Mouse (Mus musculus): ENCODE data around the gene Gm9944. TPM values are rescaled to one million over a fixed set of nuclear protein-coding genes. Genes with fewer than 3 reads are reported as not detected.

The Gm9944 gene
- not detected in 2 replicates for polyA plus RNA-seq (2015; fragmentation: Nextera tagmentation; extraction: Ambion mirVana)

DNA sequence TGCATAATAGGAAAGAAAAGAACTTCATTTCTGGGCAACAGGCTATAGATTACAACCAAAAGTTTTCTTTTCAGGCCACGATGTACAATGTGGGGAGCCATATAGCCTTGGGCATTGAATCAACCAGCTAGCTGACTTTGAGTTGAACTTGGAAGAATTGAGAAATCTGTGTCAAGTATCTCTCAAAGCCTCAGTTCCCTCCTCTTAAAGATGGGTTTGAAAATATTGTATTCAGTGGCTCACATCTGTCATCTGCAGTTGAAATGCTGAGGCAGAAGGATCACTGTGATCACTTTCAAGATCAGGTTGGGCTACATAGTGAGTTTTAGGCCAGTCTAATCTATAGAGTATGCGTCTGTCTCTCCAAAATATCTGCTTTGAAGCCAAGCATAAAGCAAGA lies at the start of gene Gm9944:
Gm9944 (minus strand) TSS at position 101 of the 400 bp plus-strand sequence.
- Histone ChIP-seq H3K4me1 (no peaks in the 10 kb centered on the region), H3K27me3 (no peaks in the 10 kb centered on the region), H3K27ac (no peak within 1 kb of the TSS), H3K4me3 (no peak within 1 kb of the TSS), H3K4me2 (no peak within 1 kb of the TSS), H3K9me3 (replicated peaks) (peaks cover 68% of the 10 kb centered on the region), H3K9ac (no peak within 1 kb of the TSS), H3K36me3 (ENCODE audit: poor library complexity, severe bottlenecking) (no peaks in the 10 kb centered on the region)
- 74% methylated on average over 2 of the region's 2 CpGs for WGBS
- ATAC-seq = no peak

DNA sequence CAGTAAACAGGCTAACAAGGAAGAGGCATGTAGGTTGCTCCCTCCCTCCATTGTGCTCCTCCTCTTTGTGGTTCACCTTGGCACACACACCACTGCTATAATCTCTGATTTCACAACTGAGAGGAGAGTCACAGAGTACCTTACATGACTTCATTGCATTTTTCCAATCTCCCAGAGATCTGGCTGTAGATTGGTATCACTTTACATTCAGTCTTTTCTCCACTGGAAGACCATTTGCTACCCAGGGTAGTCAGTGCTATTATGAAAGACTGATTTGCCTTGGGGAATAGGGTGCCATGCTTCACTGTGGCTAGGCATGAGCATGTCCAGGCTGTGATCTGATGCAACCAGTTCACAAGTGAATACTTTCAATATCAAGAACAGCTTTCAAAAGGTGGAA lies 40.2 kb upstream of the Gm9944 start:
- Histone ChIP-seq H3K9ac (no peak overlapping the region), H3K4me1 (no peaks in the 10 kb centered on the region), H3K4me2 (no peak overlapping the region), H3K27me3 (no peaks in the 10 kb centered on the region), H3K27ac (no peak overlapping the region), H3K9me3 (replicated peaks) (peaks cover 55% of the 10 kb centered on the region), H3K36me3 (ENCODE audit: poor library complexity, severe bottlenecking) (no peaks in the 10 kb centered on the region), H3K4me3 (no peak overlapping the region)
- ATAC-seq = no peak

DNA sequence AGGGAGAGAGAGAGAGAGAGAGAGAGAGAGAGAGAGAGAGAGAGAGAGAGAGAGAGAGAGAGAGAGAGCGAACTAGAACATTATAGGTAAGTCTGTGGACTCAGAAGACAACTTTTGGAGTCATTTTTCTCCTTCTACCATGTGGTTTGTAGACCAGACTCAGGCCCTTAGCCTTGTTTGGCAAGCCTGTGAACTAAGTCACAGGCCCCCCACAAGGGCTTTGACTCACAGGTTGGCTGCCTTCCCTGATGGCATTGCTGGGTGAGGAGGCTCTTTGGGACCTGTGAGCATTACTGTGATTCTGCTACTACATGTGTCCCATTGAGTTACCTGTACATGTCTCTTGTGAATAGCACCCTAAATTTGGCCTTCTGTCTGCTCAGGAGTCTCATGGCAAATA lies 15.0 kb upstream of the Gm9944 start:
- no peak overlapping the region for H3K9ac ChIP-seq
- no peak overlapping the region for H3K27ac ChIP-seq
- H3K4me3 ChIP-seq = no peak overlapping the region
- H3K9me3 ChIP-seq (replicated peaks) = peaks cover 48% of the 10 kb centered on the region
- no peak for ATAC-seq
- no peaks in the 10 kb centered on the region for H3K4me1 ChIP-seq
- H3K27me3 ChIP-seq = no peaks in the 10 kb centered on the region
- WGBS = 78% methylated on average over 1 of the region's 1 CpGs
- no peak overlapping the region for H3K4me2 ChIP-seq
- H3K36me3 ChIP-seq (ENCODE audit: poor library complexity, severe bottlenecking) = no peaks in the 10 kb centered on the region

DNA sequence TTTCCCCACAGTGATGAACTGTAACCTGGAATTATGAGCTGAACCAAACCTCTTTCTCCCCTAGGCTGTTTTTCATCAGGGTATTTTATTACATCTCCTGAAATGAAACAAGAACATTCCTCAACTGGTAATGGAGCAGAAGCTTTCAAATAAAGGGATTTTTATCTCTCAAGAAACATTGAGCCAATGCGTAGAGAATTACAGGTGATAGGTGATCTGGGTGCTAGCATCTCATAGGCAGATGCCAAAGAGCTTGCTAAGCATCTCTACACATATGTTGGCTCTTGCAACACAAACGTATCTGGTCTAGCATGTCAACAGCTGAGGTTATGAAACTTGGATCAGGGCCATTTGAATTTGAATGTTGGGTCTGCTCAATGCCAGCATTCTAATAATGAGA lies 12.1 kb upstream of the Gm9944 start:
- Histone ChIP-seq H3K9ac (no peak overlapping the region), H3K27ac (no peak overlapping the region), H3K4me2 (no peak overlapping the region), H3K9me3 (replicated peaks) (peaks cover 55% of the 10 kb centered on the region), H3K27me3 (no peaks in the 10 kb centered on the region), H3K4me1 (no peaks in the 10 kb centered on the region), H3K36me3 (ENCODE audit: poor library complexity, severe bottlenecking) (no peaks in the 10 kb centered on the region), H3K4me3 (no peak overlapping the region)
- 76% methylated on average over 2 of the region's 2 CpGs for whole genome bisulfite sequencing
- no peak for ATAC-seq

DNA sequence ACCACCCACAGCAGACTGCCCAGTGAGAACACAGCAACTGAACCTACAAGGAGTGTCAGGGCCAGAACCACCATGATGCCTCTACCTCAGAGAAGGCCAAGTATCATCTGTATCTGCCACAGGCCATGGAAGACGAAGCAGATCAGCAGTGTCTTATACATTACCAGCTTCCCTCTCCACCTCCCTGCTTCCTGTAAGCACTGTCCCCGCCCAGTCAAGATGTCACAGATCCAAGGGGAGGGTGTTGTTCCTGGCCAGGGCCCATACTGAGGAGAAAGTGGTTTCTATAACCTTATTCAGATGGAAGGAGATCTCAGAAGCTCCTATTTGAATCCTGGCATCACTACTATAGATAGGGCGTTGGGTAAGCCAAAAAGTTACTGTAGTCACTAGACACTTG lies 10.5 kb upstream of the Gm9944 start, which contains the start of gene Aadacl3:
Aadacl3 (minus strand) TSS at position 101 of the 400 bp plus-strand sequence.
- no peaks in the 10 kb centered on the region for H3K27me3 ChIP-seq
- no peak within 1 kb of the TSS for H3K9ac ChIP-seq
- H3K9me3 ChIP-seq (replicated peaks) = peaks cover 62% of the 10 kb centered on the region
- 75% methylated on average over 3 of the region's 3 CpGs for WGBS
- no peak within 1 kb of the TSS for H3K4me3 ChIP-seq
- H3K36me3 ChIP-seq (ENCODE audit: poor library complexity, severe bottlenecking) = no peaks in the 10 kb centered on the region
- H3K4me2 ChIP-seq = no peak within 1 kb of the TSS
- no peak for ATAC-seq
- H3K27ac ChIP-seq = no peak within 1 kb of the TSS
- H3K4me1 ChIP-seq = no peaks in the 10 kb centered on the region

DNA sequence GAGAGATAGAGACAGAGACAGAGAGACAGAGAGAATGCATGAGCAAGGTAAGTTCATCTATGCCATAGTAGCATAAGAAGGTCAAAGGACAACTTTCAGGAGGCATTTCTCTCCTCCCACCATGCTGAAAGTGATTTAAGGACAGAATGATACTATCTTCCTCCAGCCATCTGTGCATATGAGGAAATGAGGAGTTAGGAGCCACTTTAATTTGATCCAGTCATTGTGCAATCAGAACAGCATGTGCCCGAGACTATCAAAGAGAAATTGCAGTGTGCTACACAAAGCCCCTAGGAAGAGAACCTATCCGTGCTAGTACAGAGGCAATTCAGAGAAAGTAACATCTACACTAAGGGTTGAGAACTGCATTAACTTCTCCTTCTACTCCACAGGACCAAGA lies 4.6 kb downstream of the Gm9944 start:
- H3K36me3 ChIP-seq (ENCODE audit: poor library complexity, severe bottlenecking) = no peaks in the 10 kb centered on the region
- H3K4me3 ChIP-seq = no peak overlapping the region
- peaks cover 43% of the 10 kb centered on the region for H3K9me3 ChIP-seq (replicated peaks)
- H3K9ac ChIP-seq = no peak overlapping the region
- WGBS = 79% methylated on average over 2 of the region's 2 CpGs
- H3K4me1 ChIP-seq = no peaks in the 10 kb centered on the region
- H3K27me3 ChIP-seq = no peaks in the 10 kb centered on the region
- H3K27ac ChIP-seq = no peak overlapping the region
- no peak overlapping the region for H3K4me2 ChIP-seq
- no peak for ATAC-seq

DNA sequence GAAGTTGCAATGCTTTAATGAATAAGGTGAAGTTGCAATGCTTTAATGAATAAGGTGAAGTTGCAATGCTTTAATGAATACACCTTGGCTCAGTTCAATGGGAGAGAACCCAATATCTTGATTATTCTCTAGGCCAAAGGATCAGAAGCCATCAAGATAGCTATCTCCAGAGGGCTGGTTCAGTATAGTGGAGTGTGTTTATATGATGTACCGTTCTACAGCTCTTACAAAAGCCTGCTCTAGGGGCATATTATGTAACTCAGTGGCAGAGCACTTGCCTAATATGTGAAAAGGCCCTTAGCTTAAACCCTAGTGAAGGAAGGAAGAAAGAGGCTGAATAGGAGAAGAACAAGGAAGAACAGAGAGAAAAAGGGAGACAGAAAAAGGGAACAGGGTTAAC lies 11.5 kb downstream of the Gm9944 start:
- Histone ChIP-seq H3K4me1 (no peaks in the 10 kb centered on the region), H3K27ac (no peak overlapping the region), H3K9ac (no peak overlapping the region), H3K9me3 (replicated peaks) (peaks cover 41% of the 10 kb centered on the region), H3K36me3 (ENCODE audit: poor library complexity, severe bottlenecking) (no peaks in the 10 kb centered on the region), H3K27me3 (no peaks in the 10 kb centered on the region), H3K4me3 (no peak overlapping the region), H3K4me2 (no peak overlapping the region)
- ATAC-seq = no peak
- 79% methylated on average over 1 of the region's 1 CpGs for WGBS

DNA sequence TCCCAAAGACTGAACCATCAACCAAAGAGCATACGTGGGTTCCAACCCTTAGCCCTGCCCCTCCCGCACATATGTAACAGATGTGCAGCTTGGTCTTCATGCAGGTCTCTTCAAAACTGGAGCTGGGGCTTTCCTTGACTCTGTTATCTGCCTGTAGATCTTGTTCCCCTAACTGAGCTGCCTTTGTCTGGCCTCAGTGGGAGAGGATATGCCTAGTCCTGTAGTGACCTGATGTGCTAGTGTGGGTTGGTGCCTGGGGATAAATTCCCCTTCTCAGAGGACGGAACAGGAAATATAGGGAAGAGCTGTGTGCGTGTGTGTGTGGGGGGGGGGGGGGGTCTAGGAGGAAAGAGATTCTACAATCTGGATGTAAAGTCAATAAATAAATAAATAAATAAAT lies 12.0 kb downstream of the Gm9944 start:
- no peak for ATAC-seq
- Histone ChIP-seq H3K27me3 (no peaks in the 10 kb centered on the region), H3K36me3 (ENCODE audit: poor library complexity, severe bottlenecking) (no peaks in the 10 kb centered on the region), H3K27ac (no peak overlapping the region), H3K4me2 (no peak overlapping the region), H3K9ac (no peak overlapping the region), H3K4me1 (no peaks in the 10 kb centered on the region), H3K9me3 (replicated peaks) (peaks cover 40% of the 10 kb centered on the region), H3K4me3 (no peak overlapping the region)
- 92% methylated on average over 4 of the region's 4 CpGs for WGBS

DNA sequence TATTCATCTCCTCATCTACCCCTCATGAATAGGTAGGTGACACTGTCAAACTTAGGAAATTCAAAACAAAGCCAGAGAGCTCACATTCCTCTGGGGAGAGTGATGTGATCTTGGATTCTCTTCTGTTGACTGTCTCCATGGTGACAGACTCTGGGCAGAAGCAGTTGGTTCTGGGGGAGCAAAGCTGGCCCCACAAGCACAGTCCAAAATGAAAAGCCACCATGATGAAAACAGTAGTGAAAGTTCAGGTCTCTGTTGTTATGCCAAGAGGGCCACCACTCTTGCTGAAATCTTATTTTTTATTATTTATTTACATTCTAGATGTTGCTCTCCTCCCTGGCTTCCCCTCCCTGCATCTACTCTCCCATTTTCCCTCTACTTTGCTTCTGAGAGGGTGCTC lies 14.4 kb downstream of the Gm9944 start, which contains the start of gene 1700012P22Rik:
1700012P22Rik (minus strand) TSS at position 101 of the 400 bp plus-strand sequence.
- no peaks in the 10 kb centered on the region for H3K36me3 ChIP-seq (ENCODE audit: poor library complexity, severe bottlenecking)
- peaks cover 39% of the 10 kb centered on the region for H3K9me3 ChIP-seq (replicated peaks)
- no peak within 1 kb of the TSS for H3K27ac ChIP-seq
- H3K27me3 ChIP-seq = no peaks in the 10 kb centered on the region
- H3K9ac ChIP-seq = no peak within 1 kb of the TSS
- no peak within 1 kb of the TSS for H3K4me2 ChIP-seq
- no peak within 1 kb of the TSS for H3K4me3 ChIP-seq
- no peaks in the 10 kb centered on the region for H3K4me1 ChIP-seq
- no peak for ATAC-seq

DNA sequence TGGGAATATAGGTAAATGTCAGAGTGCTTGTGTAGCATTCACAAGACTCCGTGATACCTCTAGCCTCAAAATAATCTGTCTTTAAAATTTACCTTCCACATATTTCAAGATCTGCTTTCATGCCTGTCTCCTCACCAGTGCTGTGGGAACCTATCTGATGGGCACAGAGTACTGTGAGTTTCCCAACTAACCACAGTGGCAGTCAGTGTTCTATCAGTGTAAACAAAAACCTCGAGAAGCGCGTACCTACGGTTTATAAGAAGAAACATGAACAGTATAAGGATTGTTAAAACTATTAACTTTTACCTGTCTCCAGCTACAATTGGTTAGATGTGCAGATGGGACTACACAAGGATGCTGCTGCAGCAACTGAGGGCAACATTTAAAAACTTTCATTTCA lies 19.9 kb downstream of the Gm9944 start:
- no peaks in the 10 kb centered on the region for H3K4me1 ChIP-seq

DNA sequence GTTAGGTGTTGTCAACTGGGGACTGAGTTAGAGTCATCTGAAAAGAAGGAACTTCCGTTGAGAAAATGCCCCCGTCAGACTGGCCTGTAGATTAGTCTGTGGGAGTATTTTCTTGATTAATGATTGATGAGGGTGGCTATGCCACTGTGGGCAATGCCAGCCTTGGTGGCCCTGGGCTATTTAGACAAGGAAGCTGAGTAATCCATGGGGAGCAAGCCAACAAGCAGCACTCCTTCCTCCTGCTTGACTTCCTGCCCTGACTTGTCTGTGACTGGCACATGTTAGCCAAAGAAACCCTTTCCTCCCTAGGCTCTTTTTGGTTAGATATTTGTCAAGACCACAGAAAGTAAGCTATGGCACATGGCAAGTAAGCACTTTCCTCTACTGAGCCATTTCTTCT lies 22.4 kb downstream of the Gm9944 start:
- H3K9me3 ChIP-seq (replicated peaks) = peaks cover 24% of the 10 kb centered on the region
- ATAC-seq = no peak
- no peaks in the 10 kb centered on the region for H3K36me3 ChIP-seq (ENCODE audit: poor library complexity, severe bottlenecking)
- H3K4me1 ChIP-seq = no peaks in the 10 kb centered on the region
- 89% methylated on average over 2 of the region's 2 CpGs for WGBS
- no peaks in the 10 kb centered on the region for H3K27me3 ChIP-seq
- H3K27ac ChIP-seq = no peak overlapping the region
- no peak overlapping the region for H3K4me2 ChIP-seq
- no peak overlapping the region for H3K9ac ChIP-seq
- H3K4me3 ChIP-seq = no peak overlapping the region

More for the DNA sequence above, 19.9 kb downstream of the Gm9944 start:
- 91% methylated on average over 5 of the region's 5 CpGs for WGBS
- Histone ChIP-seq H3K9ac (no peak overlapping the region), H3K27ac (no peak overlapping the region), H3K9me3 (replicated peaks) (peaks cover 27% of the 10 kb centered on the region), H3K4me2 (no peak overlapping the region), H3K36me3 (ENCODE audit: poor library complexity, severe bottlenecking) (no peaks in the 10 kb centered on the region), H3K27me3 (no peaks in the 10 kb centered on the region), H3K4me3 (no peak overlapping the region)
- ATAC-seq = no peak

DNA sequence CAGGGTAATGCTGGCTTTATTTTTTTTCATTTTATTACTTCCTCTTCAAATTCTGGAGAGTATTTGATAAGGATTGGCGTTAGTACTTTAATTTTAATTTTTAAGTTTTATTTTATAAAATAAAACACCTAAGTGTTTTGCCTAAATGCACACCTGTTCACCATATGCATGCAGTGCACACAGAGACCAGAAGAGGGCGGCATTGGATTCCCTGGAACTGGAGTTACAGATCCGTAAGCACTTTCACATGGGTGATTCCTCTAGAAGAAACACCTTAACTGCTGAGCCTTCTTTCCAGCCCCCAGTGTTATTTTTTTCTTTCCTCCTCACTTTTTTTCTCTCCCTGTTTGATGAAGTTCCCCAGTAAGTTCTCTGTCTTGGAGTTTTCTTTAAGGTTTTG lies 24.2 kb downstream of the Gm9944 start:
- H3K9me3 ChIP-seq (replicated peaks) = peaks cover 29% of the 10 kb centered on the region
- ATAC-seq = no peak
- H3K4me2 ChIP-seq = no peak overlapping the region
- no peak overlapping the region for H3K27ac ChIP-seq
- no peaks in the 10 kb centered on the region for H3K36me3 ChIP-seq (ENCODE audit: poor library complexity, severe bottlenecking)
- H3K27me3 ChIP-seq = no peaks in the 10 kb centered on the region
- H3K9ac ChIP-seq = no peak overlapping the region
- WGBS = 27% methylated on average over 3 of the region's 3 CpGs
- no peaks in the 10 kb centered on the region for H3K4me1 ChIP-seq
- H3K4me3 ChIP-seq = no peak overlapping the region

DNA sequence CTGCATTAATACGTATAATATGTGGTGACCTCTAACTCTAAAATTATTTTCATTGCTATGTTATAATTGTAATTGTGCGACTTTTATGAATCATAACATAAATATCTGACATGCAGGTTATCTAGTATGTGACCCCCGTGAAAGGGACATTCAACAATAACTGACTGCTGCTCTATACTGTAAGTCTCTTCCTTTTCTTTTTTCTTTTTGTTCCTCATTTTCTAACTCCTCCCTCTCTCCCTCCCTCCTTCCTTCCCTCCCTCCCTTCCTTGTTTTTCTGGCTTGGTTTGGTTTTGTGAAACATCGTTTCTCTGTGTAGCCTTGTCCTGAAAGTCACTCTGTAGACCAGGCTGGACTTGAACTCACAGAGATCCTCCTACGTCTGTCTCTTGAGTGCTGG lies 28.5 kb downstream of the Gm9944 start:
- H3K9me3 ChIP-seq (replicated peaks) = peaks cover 45% of the 10 kb centered on the region
- H3K4me3 ChIP-seq = no peak overlapping the region
- H3K4me1 ChIP-seq = no peaks in the 10 kb centered on the region
- no peak overlapping the region for H3K27ac ChIP-seq
- H3K27me3 ChIP-seq = no peaks in the 10 kb centered on the region
- no peak overlapping the region for H3K4me2 ChIP-seq
- H3K36me3 ChIP-seq (ENCODE audit: poor library complexity, severe bottlenecking) = no peaks in the 10 kb centered on the region
- WGBS = 79% methylated on average over 5 of the region's 5 CpGs
- ATAC-seq = no peak
- no peak overlapping the region for H3K9ac ChIP-seq

All from forebrain, embryonic 13.5 days (tissue).